9 mouse cellular contexts compared by ENCODE assay signal in genomic region chr13:58475495-58475894, GRCm38 (mm10).
DNase-seq lines count a peak whose midpoint lies in the region; ATAC-seq lines count a peak whose summit lies in the region.
"Had no signal": no experiment of that assay in that cellular context is flagged by ENCODE, and none has a peak within 500 bp of the region (broad histone marks: within the 10 kb centered on the region; RNA-seq: fewer than 3 reads in every experiment).

No protein-coding gene starts in this region.

- no peak overlapping the region for H3K9ac ChIP-seq in midbrain, embryonic 11.5 days (ENCODE audit: low read length)
- no peak overlapping the region for H3K9ac ChIP-seq in midbrain, embryonic 14.5 days (replicated peaks; ENCODE audit: low read length)
- no peak overlapping the region for H3K9ac ChIP-seq in intestine, embryonic 16.5 days (ENCODE audit: low read depth, low read length)
- H3K9ac ChIP-seq: midbrain, embryonic 12.5 days had no signal

- H3K27ac ChIP-seq in midbrain, embryonic 11.5 days (ENCODE audit: low read depth, low read length) = no peak overlapping the region
- H3K27ac ChIP-seq in midbrain, embryonic 14.5 days (replicated peaks; ENCODE audit: low read depth, low read length) = no peak overlapping the region
- H3K27ac ChIP-seq in intestine, embryonic 16.5 days (ENCODE audit: low read length) = no peak overlapping the region
- H3K27ac ChIP-seq: midbrain, embryonic 12.5 days had no signal

- no peak overlapping the region for H3K4me2 ChIP-seq in midbrain, embryonic 11.5 days
- H3K4me2 ChIP-seq in midbrain, embryonic 14.5 days (ENCODE audit: low read length) = no peak overlapping the region
- H3K4me2 ChIP-seq in intestine, embryonic 16.5 days (ENCODE audit: low read depth, low read length) = no peak overlapping the region
- H3K4me2 ChIP-seq: midbrain, embryonic 12.5 days had no signal

- H3K9me3 ChIP-seq in midbrain, embryonic 11.5 days (ENCODE audit: control insufficient read depth, low read length) = no peaks in the 10 kb centered on the region
- no peaks in the 10 kb centered on the region for H3K9me3 ChIP-seq in midbrain, embryonic 14.5 days (ENCODE audit: control insufficient read depth, low read length)
- H3K9me3 ChIP-seq in intestine, embryonic 16.5 days (ENCODE audit: control insufficient read depth, low read length) = no peaks in the 10 kb centered on the region
- H3K9me3 ChIP-seq: midbrain, embryonic 12.5 days had no signal

- H3K36me3 ChIP-seq in midbrain, embryonic 11.5 days (ENCODE audit: control insufficient read depth, insufficient read depth, low read length) = no peaks in the 10 kb centered on the region
- no peaks in the 10 kb centered on the region for H3K36me3 ChIP-seq in midbrain, embryonic 14.5 days (ENCODE audit: control insufficient read depth, insufficient read depth, low read length)
- H3K36me3 ChIP-seq in intestine, embryonic 16.5 days (ENCODE audit: control insufficient read depth, insufficient read depth, low read length) = no peaks in the 10 kb centered on the region
- H3K36me3 ChIP-seq: midbrain, embryonic 12.5 days had no signal

- 44% methylated on average over 6 of the region's 6 CpGs for WGBS in midbrain, embryonic 11.5 days
- WGBS in midbrain, embryonic 14.5 days = 44% methylated on average over 6 of the region's 6 CpGs
- WGBS in intestine, embryonic 16.5 days = 50% methylated on average over 6 of the region's 6 CpGs

- DNase-seq in midbrain, embryonic 11.5 days (ENCODE audit: low spot score, missing footprints) = no peak
- no peak for DNase-seq in midbrain, embryonic 14.5 days
- DNase-seq in NIH3T3 (ENCODE audit: low read depth) (peak; percentile 75), MN1 (ENCODE audit: low spot score) (no peak)
- no peak for DNase-seq in T-cell, adult 2 months (ENCODE audit: low spot score)
- DNase-seq in cerebellum, adult 9-10 months = no peak
- DNase-seq: right cerebral cortex, postnatal 14 days had no signal

- H3K4me1 ChIP-seq in midbrain, embryonic 11.5 days (ENCODE audit: control insufficient read depth, insufficient read depth, low read length) = peaks cover 10% of the 10 kb centered on the region; the same call in 1 of the 2 replicates
- H3K4me1 ChIP-seq in midbrain, embryonic 14.5 days (ENCODE audit: control insufficient read depth, insufficient read depth, low read length) = no peaks in the 10 kb centered on the region
- H3K4me1 ChIP-seq in intestine, embryonic 16.5 days (ENCODE audit: control insufficient read depth, insufficient read depth, low read length) = no peaks in the 10 kb centered on the region

- H3K27me3 ChIP-seq in midbrain, embryonic 11.5 days (ENCODE audit: control insufficient read depth, insufficient read depth, low read length) = no peaks in the 10 kb centered on the region
- H3K27me3 ChIP-seq in midbrain, embryonic 14.5 days (ENCODE audit: control insufficient read depth, insufficient read depth, low read length) = no peaks in the 10 kb centered on the region; the same call in 1 of the 2 replicates
- peaks cover 6% of the 10 kb centered on the region for H3K27me3 ChIP-seq in intestine, embryonic 16.5 days (replicated peaks; ENCODE audit: control insufficient read depth, insufficient read depth, low read length)

- ATAC-seq in midbrain, embryonic 11.5 days (ENCODE audit: low FRiP score) = peak; percentile 48; the same call in 1 of the 2 replicates
- no peak for ATAC-seq in midbrain, embryonic 14.5 days (ENCODE audit: low FRiP score, low TSS enrichment)
- ATAC-seq in intestine, embryonic 16.5 days = peak; percentile 59

- H3K4me3 ChIP-seq in midbrain, embryonic 11.5 days (ENCODE audit: low read depth, low read length) = no peak overlapping the region
- no peak overlapping the region for H3K4me3 ChIP-seq in midbrain, embryonic 14.5 days (replicated peaks; ENCODE audit: low read depth, low read length)
- H3K4me3 ChIP-seq in intestine, embryonic 16.5 days (ENCODE audit: low read length) = no peak overlapping the region
- H3K4me3 ChIP-seq: midbrain, embryonic 12.5 days had no signal
